Mouse (Mus musculus): ENCODE data around the gene Ciao1.
"Not testable (repeated sequence)": the region's sequence is repeated elsewhere in the genome, so short reads cannot be mapped to it uniquely, and the experiment has no call there.

Gene Ciao1

DNA sequence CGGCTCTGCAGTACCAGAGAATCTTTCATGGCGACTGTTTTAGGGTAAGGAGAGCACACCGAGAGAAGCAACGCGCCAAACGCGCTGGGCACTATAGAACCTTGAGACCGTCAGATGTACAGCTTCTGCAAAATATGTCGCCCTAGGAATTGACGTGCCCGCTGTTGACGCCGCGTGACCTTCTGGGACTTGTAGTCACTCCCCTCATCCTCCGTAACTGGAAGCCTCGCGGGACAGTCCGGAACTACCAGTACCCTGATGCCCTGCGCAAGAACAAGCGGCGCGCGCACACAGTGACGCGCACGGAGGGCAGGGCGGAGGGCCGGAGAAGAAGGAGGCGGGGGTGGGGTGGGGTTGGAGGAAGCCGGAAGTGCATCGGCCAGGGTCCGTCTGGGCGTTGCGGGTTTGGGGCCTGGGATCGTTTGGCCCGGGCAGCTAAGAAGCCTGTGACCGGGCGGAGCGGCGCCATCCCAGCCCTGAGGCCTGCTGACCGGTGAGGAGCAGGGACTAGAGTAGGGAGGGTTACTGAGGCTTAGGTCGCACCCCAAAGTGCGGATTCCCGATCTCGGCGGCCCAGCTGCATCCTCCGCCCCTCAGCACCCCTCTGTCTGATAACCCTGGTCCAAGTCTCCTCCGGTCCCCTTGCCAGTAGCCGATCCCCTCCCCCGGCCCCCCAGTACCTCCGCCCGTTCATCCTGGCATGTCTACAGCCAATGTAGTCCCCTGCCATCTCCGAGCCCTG is at the start of gene Ciao1, which contains the start of gene Tmem127:
TSS of gene Ciao1 (minus strand) at position 225 of the 742 bp plus-strand sequence.
TSS of gene Tmem127 (plus strand) at position 317 of the 742 bp plus-strand sequence.
- DNase-seq = peak; percentile 95 to 98

DNA sequence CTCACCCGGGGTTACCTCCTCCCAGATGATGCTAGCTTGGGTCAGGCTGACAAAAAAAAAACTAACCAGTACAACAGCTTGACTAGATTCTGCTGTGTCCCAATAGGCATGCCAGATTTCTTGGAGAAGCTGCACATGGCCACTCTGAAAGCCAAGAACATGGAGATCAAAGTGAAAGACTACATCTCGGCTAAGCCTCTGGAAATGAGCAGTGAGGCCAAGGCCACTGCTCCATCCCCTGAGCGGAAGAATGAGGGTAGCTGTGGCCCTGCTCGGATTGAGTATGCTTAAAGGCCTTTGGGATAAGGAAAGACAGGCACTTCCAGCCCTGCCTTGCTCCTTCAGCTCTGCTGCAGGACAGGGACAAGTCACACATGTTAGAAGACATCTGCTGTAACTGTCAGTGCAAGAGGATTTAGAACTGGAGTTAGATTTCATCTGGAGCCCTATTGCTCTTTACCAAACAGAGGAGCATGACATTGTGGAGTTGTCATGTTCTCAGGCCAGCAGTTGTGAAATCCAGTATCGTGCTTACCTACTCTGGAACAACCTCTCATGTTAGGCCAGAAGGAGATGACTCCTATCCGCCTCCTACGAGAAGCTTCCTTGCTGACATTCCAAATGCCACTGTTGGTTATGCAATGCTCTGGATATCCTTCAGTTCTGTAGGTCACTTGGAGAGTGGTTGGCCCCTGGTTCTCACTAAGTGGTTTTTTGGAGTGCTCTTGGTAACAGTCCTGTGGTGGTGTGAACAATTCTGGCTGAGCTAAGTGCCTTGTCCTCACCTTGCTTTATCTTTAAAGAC is 49.6 kb upstream of the Ciao1 start:
- DNase-seq = no peak

DNA sequence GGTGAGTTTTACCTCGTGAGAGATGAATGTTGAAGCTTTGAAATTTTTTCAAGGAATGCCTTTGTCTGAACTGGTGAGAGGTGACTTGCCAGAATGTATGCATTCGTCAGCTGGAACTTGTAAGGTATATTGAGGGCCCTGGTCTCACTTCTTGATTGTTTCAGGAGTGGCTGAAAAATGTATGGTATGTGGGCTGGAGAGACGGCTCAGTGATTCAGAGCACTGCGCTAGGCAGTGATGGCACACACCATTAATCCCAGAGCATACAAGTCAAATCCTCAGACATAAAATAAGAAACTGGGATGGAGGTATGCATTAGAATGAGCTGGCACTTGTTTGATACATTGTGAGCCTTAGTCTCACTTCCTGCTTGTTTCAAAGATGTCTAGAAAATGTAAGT is 44.6 kb upstream of the Ciao1 start:
- no peak for DNase-seq

DNA sequence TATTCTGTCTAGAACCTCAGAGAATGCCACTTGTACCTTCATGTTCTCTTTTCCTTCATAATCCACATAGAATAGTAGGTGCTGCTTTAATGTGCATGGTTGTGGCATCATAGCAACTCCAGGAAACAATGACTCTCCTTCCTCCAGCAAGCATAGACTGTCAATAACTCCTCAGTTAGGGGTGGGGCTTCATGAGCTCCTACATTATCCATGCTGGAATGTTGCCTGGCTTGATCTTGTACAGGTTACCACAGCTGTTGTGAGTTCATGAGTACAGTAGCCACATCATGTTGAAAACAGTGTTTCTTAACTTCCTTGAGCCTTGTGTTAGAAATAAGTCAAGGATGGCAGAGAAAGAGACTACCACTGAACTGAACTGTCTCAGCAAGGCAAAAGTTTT is 30.5 kb upstream of the Ciao1 start:
- DNase-seq = no peak

DNA sequence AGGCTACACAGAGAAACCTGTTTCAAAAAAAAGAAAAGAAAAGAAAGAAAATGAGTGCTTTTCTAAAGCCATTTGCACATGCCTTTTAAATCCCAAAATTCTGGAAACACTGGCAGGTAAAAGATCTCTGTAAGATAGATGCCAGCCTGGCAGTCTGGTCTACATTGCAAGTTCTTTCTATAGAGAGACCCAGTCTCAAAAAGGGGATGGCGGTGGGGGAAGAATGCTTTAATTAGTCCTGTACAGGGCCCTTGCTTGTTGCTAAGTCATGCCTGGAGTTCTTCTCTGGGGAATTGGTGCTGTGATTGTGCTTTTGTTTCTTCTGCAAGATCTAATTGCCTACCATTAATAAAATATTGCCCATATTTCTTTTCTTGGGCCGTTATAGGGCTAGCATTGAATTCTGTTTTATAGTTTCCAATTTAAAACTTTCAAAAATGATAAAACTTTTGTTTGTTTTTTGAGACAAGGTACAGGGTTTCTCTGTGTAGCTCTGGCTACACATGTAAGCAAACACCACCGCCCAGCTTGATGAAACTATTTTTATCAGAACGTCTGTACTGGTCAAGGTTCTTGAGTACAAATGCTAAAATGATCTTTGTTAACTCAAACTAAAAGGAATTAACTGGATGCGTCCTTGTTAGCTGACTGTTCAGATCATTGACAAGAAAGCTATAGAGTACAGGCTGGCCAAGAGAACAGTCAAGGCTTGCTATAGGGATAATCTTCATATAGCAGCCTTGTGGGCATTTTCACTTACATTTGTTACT is 28.1 kb upstream of the Ciao1 start:
- DNase-seq = no peak

DNA sequence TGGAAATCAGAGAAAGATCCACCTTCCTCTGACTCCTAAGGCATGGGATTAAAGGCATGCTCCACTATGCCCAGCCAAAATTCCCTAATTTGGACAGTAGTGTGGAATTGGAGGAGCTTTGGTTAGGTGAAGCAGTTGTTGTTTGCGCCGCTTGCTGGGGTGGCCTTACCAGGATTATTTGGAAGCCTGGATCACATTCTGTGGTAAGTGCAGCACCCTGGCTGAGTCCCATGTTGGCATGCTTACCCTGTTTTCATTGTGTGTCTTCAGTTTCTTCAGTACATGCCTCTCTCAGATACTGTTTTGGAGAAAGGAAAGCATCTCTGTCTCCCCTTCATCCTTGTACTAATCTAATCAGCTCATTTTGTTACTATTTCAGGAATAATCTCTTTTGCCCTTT is 27.0 kb upstream of the Ciao1 start:
- no peak for DNase-seq

DNA sequence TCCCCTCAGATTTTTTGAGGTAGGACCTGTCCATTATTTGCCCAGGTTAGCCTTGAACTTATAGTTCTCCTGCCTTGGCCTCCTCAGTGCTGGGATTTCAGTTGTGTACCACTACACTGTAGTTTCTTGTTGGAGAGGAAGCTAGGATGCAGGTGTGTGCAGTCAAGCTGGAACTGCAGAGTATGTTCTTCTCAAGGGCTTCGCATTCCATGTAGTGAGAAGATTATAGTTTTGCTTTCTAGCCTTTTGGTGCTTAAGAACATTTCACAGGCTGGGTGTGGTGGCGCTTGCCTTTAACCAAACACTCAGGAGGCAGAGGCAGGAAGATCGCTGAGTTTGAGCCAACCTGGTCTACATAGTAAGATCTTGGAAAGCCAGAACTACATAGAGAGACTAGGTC is 25.2 kb upstream of the Ciao1 start:
- no peak for DNase-seq

DNA sequence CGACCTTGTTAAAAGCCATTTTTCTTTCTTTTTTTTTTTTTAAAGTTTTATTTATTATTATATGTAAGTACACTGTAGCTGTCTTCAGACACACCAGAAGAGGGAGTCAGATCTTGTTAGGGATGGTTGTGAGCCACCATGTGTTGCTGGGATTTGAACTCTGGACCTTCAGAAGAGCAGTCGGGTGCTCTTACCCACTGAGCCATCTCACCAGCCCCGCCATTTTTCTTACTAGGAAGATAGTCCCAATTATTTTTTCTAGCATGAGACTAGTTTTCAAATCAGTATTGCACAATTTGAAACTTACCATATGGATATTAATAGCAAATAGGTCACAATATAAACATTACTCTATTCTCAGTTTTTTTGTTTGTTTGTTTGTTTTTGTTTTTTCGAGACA is 24.4 kb upstream of the Ciao1 start:
- not testable (repeated sequence) for DNase-seq

DNA sequence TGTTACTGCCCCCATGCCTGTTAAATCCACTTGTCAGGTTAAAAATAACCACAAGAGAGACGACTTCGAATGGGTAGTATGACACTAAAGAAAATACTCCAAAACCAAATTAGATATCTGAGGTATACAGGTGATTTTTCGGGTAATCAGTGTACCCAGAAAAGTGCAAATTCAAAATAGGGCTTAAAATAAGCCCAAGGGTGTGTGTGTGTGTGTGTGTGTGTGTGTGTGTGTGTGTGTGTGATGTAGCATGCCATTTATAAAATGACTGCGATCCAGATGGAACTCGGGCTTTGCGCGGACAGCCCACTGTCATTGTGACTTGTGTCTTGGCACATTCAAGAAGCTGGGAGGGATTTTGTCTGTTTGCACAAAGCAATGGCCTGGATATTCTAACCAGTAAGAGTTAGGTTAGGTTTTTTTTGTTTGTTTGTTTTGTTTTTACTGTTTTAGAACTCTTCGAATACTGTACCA is 23.5 kb upstream of the Ciao1 start:
- DNase-seq = peak; percentile 41 to 61

DNA sequence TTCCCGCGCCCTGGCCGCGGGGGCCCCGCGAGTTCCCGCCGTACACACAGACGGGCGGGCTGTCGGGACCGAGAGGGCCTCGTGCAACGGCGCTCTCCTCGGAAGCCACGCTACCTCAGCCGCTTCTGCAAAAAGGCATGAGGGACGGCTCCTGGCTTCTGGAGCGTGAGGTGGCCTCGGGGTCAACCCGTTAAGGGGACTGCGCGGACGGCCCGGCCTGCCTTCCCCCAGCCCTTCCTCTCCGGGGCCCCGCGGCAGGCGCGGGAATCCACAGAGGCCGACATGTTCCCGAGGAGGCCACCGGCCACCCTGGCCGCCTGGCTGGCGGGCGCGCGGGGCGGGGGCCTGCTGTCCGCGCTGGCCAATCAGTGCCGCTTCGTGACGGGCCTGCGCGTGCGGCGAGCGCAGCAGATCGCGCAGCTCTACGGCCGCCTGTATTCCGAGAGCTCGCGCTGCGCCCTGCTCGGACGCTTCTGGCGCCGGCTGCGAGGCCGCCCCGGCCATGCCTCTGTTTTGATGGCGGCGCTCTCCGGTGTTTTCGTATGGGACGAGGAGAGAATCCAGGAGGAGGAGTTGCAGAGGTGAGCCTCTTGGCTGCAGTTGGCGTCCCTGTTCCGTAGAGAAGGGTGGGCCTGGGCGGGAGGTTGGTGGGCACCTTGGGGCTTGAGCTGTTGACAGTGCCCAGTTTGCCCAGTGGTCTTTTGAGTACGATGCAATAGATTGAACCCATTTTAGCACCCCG is 22.9 kb upstream of the Ciao1 start:
- peak; percentile 91 to 94 for DNase-seq

DNA sequence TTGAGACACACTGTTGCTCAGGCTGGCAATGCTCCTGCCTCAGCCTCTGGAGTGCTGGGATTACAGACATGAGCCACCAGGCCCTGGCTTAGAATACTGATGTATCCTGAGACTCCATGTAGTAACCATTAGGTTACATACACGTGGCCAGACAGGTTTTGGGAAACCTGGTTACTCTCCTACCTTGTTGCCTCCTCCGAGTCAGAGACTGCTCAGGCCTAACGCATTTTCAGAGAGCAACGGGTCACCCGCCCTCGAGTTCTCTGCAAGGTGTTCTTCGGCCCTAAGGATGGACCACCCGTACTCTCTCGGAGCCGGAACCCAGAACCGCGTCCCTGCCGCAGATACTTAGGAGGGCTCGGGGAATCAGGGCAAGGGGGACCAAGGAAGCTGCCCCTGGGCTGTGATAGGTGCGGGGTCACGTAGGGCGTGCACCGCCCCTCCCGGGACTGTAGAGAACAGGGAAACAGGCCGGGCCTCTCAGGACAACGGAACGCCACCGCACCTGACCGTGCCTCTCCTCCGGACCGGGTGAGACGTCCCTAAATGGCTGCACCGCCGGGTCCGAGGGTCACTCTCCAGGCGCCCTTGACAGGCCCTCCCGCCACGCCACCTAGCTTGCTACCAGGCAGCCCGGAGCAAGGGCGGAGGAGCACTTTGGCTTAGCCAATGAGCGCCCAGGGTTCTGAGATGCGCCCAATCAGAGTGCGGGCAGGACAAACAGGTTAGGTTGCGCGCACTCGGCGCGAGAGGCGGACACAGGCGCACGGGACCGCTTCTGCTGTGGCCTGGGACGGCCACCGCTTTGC is 22.1 kb upstream of the Ciao1 start, which contains the start of gene Stard7:
TSS of gene Stard7 (plus strand) at position 728 of the 809 bp plus-strand sequence.
- peak; percentile 96 for DNase-seq

DNA sequence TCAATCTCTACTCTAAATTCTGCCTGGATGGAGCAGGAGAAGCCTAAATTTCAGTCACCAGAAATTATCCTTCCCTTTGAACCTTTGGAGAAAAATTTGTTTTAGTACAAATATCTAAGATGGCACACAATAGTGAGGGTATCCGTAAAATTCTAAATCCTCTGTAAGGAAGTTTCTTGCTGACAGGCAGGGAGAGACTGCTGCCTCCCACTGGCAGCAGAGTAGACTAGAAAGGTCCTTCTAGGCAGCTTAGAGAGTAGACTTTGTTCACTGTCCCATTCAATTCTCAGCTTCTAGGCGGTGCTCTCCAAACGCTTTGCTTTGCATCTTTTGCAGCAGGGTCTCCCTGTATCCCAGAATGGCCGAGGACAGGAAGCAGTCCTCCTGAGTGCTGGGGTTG is 20.2 kb upstream of the Ciao1 start:
- no peak for DNase-seq

DNA sequence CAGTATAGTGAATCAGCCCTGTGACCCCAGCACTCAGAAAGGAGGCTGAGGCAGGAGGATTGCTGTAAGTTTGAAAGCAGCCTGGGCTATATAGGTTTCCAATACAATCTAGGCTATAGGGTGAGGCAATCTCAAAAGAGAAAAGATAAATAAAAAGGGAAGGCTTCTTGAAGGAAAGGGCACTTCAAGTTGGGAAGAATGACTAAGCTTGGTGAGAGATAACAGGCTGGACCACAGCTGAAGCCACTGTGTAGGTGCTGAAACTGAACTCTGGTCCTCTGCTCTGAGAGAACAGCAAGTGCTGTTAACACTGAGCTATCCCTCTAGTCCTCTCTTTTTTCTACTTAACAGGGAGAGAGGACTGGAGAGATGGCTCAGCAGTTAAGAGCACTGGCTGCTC is 14.9 kb upstream of the Ciao1 start:
- no peak for DNase-seq

DNA sequence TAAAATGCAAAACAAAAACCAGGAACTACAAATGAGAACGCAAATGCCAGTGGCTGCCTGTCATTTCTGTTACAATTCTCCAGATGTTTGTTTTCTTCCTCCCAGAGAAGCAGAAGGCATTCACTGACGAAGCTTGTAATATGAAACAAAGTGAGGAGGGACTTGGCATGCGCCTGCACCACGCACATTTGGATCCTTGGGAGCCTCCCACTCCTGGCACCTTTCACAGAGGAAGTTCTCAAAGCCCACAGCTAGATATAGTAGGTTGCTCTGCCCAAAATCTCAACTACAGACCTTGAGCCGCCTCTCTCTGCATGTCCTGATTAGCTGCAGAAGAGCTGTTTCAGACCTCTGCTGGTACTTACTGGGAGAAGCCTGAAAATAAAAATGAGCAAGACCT is 11.7 kb upstream of the Ciao1 start:
- DNase-seq = no peak

DNA sequence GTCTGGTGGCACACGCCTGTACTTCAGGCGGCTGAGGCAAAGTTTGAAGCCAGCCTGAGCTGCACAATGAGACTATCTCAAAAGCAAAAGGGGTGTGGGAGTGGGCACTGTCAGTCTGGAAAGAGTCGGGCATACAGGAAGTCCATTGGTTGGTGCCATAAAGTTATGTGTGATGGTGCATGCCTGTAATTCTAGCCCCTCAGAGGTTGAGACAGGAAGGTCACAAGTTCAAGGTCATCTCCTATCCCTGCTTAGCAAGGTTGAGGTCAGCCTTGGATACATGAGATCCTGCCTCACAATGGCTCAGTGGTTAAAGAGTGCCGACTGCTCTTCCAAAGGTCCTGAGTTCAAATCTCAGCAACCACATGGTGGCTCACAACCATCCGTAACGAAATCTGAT is 7.7 kb upstream of the Ciao1 start:
- DNase-seq = no peak

DNA sequence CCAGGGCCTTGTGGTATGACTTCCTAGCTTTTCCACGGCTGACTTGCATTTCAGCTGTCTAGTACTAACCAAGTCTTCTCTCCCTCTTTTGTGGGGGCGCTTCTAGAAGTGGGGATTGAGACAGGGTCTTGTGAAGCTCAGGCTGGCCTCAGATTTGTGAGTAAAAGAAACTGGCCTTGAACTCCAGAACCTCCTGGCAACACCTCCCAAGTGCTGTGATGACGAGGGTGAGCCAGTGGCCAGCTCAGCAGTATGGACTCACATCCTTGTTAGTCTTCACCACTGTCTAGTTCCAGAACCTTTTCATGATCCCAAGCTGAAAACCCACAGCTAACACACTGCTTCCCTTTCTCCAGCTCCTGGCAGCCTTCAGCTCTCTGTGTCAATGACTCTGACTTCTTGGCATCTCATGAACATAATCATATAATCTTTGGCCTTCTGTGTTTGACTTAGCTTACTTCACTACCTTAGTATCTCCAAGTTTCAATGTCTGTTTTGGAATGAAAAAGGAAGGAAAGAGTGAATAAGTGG is 7.1 kb upstream of the Ciao1 start:
- DNase-seq = no peak

DNA sequence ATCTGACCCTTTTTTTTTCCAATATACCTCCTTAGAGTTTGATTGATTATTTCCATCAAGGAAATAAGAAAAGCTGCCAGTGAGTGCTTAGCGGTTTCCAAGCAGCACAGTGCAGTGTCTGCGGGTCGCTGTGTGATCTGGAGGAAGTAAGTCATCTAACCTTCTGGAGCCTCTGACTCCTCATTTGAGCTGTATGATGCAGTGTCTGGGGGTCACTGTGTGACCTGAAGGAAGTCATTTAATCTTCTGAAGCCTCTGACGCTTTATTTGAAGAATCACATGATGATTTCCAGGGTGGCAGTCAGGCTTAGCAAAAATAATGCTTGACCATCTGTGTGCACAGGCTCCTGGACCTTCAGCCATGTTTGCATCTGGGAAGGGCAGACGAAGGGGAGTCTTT is 5.2 kb upstream of the Ciao1 start:
- DNase-seq = no peak

DNA sequence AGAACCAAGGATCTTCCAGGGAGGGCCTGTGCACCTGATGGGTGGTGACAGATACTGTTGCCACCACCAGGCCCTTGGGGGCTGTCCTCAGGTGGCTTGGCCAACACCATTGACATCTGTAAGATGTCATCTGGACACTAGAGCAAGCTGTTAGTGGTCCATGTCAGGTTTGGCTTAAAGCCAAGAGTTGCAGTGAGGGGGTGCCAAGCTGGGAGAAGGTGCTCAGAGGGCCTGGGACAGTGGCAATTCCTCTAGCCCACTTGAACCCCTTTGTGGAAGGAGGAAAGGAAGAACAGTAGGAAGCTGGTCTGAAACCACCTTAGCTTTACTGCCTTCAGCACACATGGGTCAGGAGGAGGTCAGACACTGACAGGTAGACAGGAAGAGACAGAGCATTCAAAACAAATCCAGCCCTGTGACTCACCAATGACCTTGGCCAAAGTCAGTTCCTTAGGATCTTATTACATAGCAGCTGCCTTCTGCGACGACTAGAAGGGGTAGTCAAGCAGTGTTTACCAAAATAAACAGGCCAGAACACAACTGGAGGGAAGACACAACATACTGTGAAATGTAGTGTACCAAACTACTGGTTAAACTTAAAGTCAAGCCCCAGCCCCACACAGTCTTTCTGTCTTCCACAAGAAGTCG is 4.4 kb upstream of the Ciao1 start:
- DNase-seq = no peak

DNA sequence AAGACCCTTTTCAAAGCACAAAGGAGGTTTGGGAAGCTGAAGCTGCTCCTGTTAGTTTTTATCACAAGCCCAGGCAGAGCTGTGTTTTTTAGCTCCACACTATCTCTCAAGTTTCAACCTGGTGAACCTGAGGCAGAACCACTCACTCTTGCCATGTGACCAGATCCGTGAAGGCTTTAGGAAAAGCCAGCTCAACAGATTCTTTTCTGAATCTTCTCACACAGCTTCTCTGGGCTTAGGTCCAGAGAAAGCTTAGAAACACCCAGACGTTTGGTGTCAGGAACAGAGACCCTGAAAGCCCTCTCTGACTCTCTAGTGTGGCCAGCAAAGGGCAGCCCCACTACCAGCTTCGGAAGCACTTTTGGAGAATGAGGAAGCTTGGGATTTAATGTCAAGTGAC is 3.8 kb upstream of the Ciao1 start:
- no peak for DNase-seq

DNA sequence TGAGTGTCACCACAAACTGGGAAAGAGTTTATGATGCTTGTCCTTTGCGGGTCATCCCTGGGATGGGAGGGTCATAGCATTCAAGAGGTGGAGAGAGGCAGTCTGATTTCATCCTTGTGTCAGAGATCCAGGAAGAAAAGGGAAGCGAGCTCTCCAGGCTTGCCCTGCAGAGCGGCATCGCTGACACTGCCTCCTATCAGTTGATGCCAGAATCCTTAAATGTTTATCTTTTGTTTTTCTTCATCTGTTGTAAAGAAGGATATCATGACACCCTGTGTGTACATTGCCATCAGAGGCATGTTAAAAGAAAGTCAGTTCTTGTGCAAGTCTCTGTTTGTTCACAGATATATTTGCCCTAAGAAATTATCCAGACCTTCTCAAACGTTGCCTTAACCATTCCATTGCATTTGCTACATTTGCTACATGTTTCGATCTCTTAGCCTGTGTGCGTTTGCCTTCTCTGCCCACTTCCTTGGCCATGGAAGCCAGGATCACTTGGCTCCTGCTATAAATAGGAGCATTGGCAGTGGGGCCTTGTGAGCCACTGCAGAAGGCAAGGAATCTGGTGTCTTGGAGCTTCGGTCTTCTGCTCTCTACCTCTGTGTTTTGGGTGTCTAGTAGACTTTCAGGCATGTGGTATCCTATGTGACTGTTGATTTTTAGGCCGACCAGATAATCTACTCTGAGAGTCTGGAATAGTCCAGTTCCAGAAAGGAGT is 2.8 kb upstream of the Ciao1 start:
- DNase-seq = no peak
